Mouse (Mus musculus) left cerebral cortex, adult 9 months (tissue): ENCODE results near the gene Myo1c.

Experiments
- DNase-seq, 2 experiments: peaks; one replicate each; pipeline ENCODE4 v3.0.0; 2022; ENCODE audit warnings: low spot score in 2 of 2

The Myo1c gene

DNA sequence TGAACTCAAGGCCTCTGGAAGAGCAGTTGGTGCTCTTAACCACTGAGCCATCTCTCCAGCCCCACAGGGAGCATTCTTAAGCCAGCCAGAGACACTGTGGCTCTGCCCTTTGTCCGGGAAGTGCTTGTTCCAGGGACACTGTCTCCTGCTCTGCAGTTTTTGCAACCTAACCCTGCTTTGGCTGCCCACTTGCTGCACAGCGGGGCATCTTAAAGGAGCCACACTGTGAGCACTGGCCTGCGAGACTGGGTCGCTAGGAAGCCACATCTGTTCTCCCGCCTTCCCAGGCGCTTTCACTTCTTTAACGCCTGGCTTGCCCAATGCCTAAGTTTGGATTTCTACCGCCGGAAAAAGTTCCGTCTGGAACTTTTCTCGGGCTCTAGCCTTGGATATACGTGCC is 65.3 kb downstream of the Myo1c start:
- no peak for DNase-seq

DNA sequence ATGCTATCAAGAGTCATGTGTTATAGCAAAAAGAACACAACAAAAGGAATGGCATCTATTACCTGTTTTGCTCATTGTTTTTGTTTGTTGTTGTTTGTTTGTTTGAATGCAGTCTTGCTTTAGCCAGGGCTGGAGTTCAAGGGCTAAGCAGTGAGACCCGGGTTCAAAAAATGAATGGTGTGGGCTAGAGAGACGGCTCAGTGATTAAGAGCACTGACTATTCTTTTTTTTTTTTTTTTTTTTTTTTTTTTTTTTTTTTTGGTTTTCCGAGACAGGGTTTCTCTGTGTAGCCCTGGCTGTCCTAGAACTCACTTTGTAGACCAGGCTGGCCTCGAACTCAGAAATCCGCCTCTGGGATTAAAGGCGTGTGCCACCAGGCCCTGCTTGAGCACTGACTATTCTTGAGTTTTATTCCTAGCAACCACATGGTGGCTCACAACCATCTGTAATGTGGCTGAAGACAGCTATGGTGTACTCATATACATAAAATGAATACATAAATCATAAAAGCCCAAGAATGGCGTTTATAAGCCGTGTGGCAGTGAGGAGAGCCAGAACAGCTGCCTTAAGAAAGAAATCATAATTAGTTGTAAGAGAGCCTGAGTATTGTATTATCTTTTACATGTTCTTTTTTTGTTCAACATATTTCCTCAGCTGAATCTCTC is 66.5 kb downstream of the Myo1c start:
- no peak for DNase-seq

DNA sequence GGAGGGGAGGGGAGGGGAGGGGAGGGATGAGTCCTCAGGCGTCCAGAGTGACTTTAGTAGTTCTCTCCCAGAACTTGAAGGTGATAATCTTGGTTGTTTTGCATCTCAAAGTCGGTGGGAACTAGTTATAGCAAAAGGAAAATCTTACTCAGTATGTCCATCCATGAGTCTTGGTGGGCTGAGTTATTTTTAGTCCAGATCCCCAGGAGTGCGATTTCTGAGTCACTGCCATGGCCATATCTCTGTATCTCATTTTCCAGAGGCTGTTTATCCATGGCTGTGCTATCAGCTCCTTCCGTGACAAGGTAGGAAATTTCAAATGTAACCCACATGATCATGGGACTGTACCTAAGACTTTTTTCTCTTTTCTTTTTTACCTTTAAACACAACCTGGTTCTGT is 72.0 kb downstream of the Myo1c start:
- no peak for DNase-seq
